Mouse (Mus musculus) leukemia stem cell, adult 10-12 weeks (primary cell): ENCODE measurements around the gene Prkn. TPM values are rescaled to one million over a fixed set of nuclear protein-coding genes. Genes with fewer than 3 reads are reported as not detected.

Experiments used
- polyA plus RNA-seq: library from polyadenylated mRNA; stranded (reverse); fragments of >175 nt; gene quantifications from 2 replicates; pipeline ENCODE4 v1.2.3, GENCODE M21; 2012; ENCODE audit warnings: low replicate concordance

Prkn gene
- polyA plus RNA-seq = not detected in 2 replicates

DNA sequence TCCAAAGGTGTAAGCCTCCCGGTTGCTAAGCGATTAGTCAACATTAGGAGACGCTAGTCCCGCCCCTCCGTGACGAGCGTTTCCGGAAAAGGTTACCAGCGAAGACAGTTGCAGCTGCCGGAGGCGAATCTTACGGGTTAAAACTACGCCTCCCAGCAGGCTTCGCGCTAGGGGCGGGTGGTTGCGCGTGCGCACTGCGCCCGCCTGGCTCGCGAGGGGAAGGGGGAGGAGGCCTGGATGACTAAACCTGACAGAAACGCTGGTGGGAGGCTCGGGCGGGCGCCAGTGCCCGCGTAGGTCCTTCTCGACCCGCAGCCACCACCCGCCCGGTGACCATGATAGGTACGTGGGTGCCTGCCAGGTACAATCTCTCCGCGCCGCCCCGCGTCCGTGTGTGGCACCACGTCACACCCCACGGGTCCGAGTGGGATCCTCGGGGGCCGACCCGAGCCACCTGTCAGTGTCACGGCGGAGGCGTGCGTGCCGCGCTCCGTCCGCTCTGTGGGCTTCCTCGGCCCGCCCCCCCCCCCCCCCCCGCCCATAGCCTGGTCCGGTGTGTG lies at the start of gene Prkn, which contains the start of gene Pacrg:
Gene Prkn (plus strand): TSS at position 237 of the 560 bp plus-strand sequence.
Gene Pacrg (minus strand): TSS at position 164 of the 560 bp plus-strand sequence.

Other genes with a start within 250 kb of the Prkn start
- gene Pacrg, start 73 bp upstream of the Prkn start, polyA plus RNA-seq = not detected in 2 replicates